Mouse (Mus musculus) C2C12 (cell line): ENCODE data around the gene Ttc24. TPM values are rescaled to one million over a fixed set of nuclear protein-coding genes. Genes with fewer than 3 reads are reported as not detected.

ENCODE experiments used
- H3K27me3 ChIP-seq: one replicate; pipeline ENCODE4 v1.6.1; 2011; ENCODE audit not compliant: control insufficient read depth, insufficient read depth, insufficient read length
- H3K36me3 ChIP-seq: one replicate; pipeline ENCODE4 v1.6.1; 2011; ENCODE audit not compliant: control insufficient read depth, insufficient read depth
- H3K4me3 ChIP-seq: one replicate; pipeline ENCODE4 v1.5.1; 2011; ENCODE audit warnings: mild to moderate bottlenecking, control low read depth; ENCODE audit not compliant: poor library complexity, insufficient read depth, severe bottlenecking
- H3K79me2 ChIP-seq: one replicate; pipeline ENCODE4 v1.6.1; 2011; ENCODE audit not compliant: control insufficient read depth, insufficient read depth
- H3K79me3 ChIP-seq: one replicate; pipeline ENCODE4 v1.6.1; 2011; ENCODE audit warnings: low read depth, control low read depth
- H3ac ChIP-seq: one replicate; pipeline ENCODE3; 2011; ENCODE audit warnings: low read depth; ENCODE audit not compliant: control insufficient read depth, insufficient read length
- CEBPB ChIP-seq: IDR thresholded peaks from one replicate; pipeline ENCODE4 v1.6.1; 2011; ENCODE audit warnings: low read depth, mild to moderate bottlenecking, control low read depth, moderate library complexity
- CTCF ChIP-seq: IDR thresholded peaks from one replicate; pipeline ENCODE4 v1.5.1; 2011; ENCODE audit not compliant: control insufficient read depth, insufficient read depth, insufficient read length
- FOSL1 ChIP-seq: IDR thresholded peaks from one replicate; pipeline ENCODE4 v1.8.0; 2011; ENCODE audit warnings: mild to moderate bottlenecking, low read length; ENCODE audit not compliant: poor library complexity, insufficient read depth, severe bottlenecking
- MAX ChIP-seq: IDR thresholded peaks from one replicate; pipeline ENCODE4 v1.6.1; 2011; ENCODE audit warnings: mild to moderate bottlenecking, control low read depth
- MYOD1 ChIP-seq: IDR thresholded peaks from one replicate; pipeline ENCODE4 v1.6.1; 2011; ENCODE audit warnings: low read depth; ENCODE audit not compliant: control insufficient read depth, insufficient read length
- MYOG ChIP-seq: IDR thresholded peaks from one replicate; pipeline ENCODE4 v1.6.1; 2011; ENCODE audit not compliant: control insufficient read depth, insufficient read length; ENCODE audit errors: extremely low read depth
- USF1 ChIP-seq: IDR thresholded peaks from one replicate; pipeline ENCODE4 v1.6.1; 2011; ENCODE audit warnings: low read depth, mild to moderate bottlenecking, control low read depth, moderate library complexity
- polyA plus RNA-seq: library from polyadenylated mRNA; unstranded; fragments of >200 nt; fragmentation: generic; extraction: Trizol; gene quantifications from one replicate; pipeline ENCODE4 v1.2.1, GENCODE M21; 2012; ENCODE audit warnings: missing spikeins

Gene Ttc24
- polyA plus RNA-seq, 1 experiment, result not detected

- Histone ChIP-seq H3K79me2 (no peaks in the 10 kb centered on the region), H3K27me3 (no peaks in the 10 kb centered on the region), H3K79me3 (no peaks in the 10 kb centered on the region), H3K4me3 (no peak overlapping the region), H3ac (no peak overlapping the region), H3K36me3 (peaks cover 71% of the 10 kb centered on the region)
- no peak for TF ChIP-seq FOSL1
Measured at GRCm38 (mm10) chr3:88100251-88100650, 22.1 kb upstream of the Ttc24 start.

DNA sequence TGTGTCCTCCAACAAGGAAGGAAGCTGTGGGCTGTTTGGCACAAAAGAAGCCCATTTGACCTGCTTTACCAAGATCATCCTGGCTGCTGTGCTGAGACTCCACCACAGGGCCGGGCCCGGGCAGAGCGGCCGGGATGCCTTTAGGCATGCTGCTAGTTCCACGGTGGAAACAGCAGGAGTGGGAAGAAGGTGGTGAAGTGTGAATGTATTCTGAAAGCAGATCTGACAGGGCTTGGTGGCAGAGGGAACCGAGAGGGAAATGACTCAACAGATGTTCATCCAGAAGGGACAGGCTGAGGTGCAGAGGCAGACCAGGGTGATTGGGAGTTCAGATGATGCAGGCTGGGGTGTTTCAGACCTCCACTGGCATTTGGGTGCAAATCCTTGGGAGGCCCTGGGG, 19.6 kb upstream of the Ttc24 start:
- peaks cover 69% of the 10 kb centered on the region for H3K36me3 ChIP-seq
- no peak overlapping the region for H3K4me3 ChIP-seq
- H3ac ChIP-seq, result no peak overlapping the region

DNA sequence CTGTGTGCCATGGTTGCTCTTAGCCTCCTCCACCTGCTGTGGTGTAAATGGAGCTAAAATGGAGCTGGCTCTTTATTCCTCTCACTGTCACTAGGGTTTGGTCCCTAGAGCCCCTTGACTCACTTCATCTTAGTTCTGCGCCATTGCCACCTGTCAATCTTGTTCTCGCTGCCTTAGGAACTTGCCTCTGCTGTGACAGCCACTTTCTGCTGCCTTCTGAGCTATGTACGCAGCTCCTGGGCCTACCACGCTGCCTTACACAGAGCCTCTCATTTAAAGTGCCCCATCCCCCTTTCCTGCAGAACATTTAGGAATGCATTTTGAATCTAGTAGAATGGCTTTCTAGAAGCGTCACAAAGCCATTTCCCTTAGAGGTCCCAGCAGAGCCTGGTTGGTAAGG, 16.0 kb upstream of the Ttc24 start:
- Histone ChIP-seq H3K79me3 (no peaks in the 10 kb centered on the region), H3K27me3 (no peaks in the 10 kb centered on the region), H3K4me3 (no peak overlapping the region), H3K79me2 (no peaks in the 10 kb centered on the region), H3ac (no peak overlapping the region), H3K36me3 (peaks cover 69% of the 10 kb centered on the region)
- TF ChIP-seq MYOD1 (no peak), FOSL1 (no peak), MYOG (no peak)

More for the DNA sequence above, 19.6 kb upstream of the Ttc24 start:
- TF ChIP-seq MYOD1, result no peak
- TF ChIP-seq USF1, result no peak
- no peak for TF ChIP-seq FOSL1
- TF ChIP-seq CTCF, result no peak
- TF ChIP-seq MAX, result no peak
- no peak for TF ChIP-seq MYOG
- TF ChIP-seq CEBPB, result no peak
- no peaks in the 10 kb centered on the region for H3K79me3 ChIP-seq
- H3K79me2 ChIP-seq, result no peaks in the 10 kb centered on the region
- H3K27me3 ChIP-seq, result no peaks in the 10 kb centered on the region

GRCm38 (mm10) chr3:88090616-88091015, 12.5 kb upstream of the Ttc24 start:
- no peak overlapping the region for H3ac ChIP-seq
- no peaks in the 10 kb centered on the region for H3K79me3 ChIP-seq
- peaks cover 65% of the 10 kb centered on the region for H3K36me3 ChIP-seq
- no peaks in the 10 kb centered on the region for H3K79me2 ChIP-seq
- no peak overlapping the region for H3K4me3 ChIP-seq
- TF ChIP-seq MYOG, result no peak
- TF ChIP-seq CTCF, result no peak
- TF ChIP-seq FOSL1, result no peak
- no peak for TF ChIP-seq USF1
- TF ChIP-seq MYOD1, result no peak
- TF ChIP-seq MAX, result no peak
- TF ChIP-seq CEBPB, result no peak
- no peaks in the 10 kb centered on the region for H3K27me3 ChIP-seq

- no peaks in the 10 kb centered on the region for H3K79me3 ChIP-seq
- no peak overlapping the region for H3ac ChIP-seq
- H3K4me3 ChIP-seq, result no peak overlapping the region
- no peaks in the 10 kb centered on the region for H3K79me2 ChIP-seq
- H3K27me3 ChIP-seq, result no peaks in the 10 kb centered on the region
- H3K36me3 ChIP-seq, result peaks cover 65% of the 10 kb centered on the region
- no peak for TF ChIP-seq FOSL1
- TF ChIP-seq USF1, result no peak
- TF ChIP-seq CEBPB, result no peak
- TF ChIP-seq MYOD1, result no peak
- TF ChIP-seq MYOG, result no peak
- no peak for TF ChIP-seq CTCF
- TF ChIP-seq MAX, result no peak
Measured at GRCm38 (mm10) chr3:88090106-88090505, 12.0 kb upstream of the Ttc24 start.

DNA sequence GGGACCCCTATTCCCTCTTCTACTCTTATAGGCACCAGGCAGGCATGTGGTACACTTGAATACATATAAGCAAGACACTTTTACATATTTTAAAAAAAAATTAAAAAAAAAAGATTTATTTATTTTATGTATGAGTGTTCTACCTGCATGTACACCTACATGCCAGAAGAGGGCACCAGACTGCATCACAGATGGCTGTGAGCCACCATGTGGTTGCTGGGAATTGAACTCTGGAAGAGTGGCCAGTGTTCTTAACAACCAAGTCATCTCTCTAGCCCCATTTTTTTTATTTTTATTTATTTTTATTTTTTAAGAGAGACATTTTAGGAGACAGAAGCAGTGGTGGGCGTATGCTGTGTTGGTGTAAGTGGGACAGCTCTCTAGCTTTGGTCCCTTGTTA, 9.6 kb upstream of the Ttc24 start:
- TF ChIP-seq CEBPB (no peak), MYOD1 (no peak), USF1 (no peak), MYOG (no peak), MAX (peak; percentile 33), FOSL1 (no peak), CTCF (peak; percentile 9)
- no peak overlapping the region for H3ac ChIP-seq
- H3K27me3 ChIP-seq, result no peaks in the 10 kb centered on the region
- H3K79me3 ChIP-seq, result peaks cover 7% of the 10 kb centered on the region
- H3K36me3 ChIP-seq, result peaks cover 47% of the 10 kb centered on the region
- peaks cover 16% of the 10 kb centered on the region for H3K79me2 ChIP-seq
- no peak overlapping the region for H3K4me3 ChIP-seq
